Mouse (Mus musculus): ENCODE measurements at regions not wholly inside any gene's neighbourhood (a gene's known extent, or its start where the extent isn't known, plus 50 kb on each side); places are given as distances from the start of the nearest gene placed in this dataset.
A peak's percentile ranks its signal among the peaks of the same experiment; 100 is the strongest.

- Histone ChIP-seq H3K4me3 (ENCODE audit: low read depth, low read length) (no peak overlapping the region), H3K36me3 (ENCODE audit: control insufficient read depth, insufficient read depth, low read length) (no peaks in the 10 kb centered on the region), H3K4me2 (ENCODE audit: low read length) (no peak overlapping the region), H3K9me3 (replicated peaks; ENCODE audit: control insufficient read depth, low read length) (no peaks in the 10 kb centered on the region), H3K4me1 (ENCODE audit: control insufficient read depth, insufficient read depth, low read length) (no peaks in the 10 kb centered on the region), H3K27me3 (replicated peaks; ENCODE audit: control insufficient read depth, insufficient read depth, low read length) (no peaks in the 10 kb centered on the region), H3K27ac (ENCODE audit: low read depth, low read length) (no peak overlapping the region), H3K9ac (ENCODE audit: low read length) (no peak overlapping the region)
- 90% methylated on average over 1 of the region's 1 CpGs for WGBS
- no peak for ATAC-seq
- DNase-seq (ENCODE audit: low spot score) = no peak
Observed at GRCm38 (mm10) chr2:51262506-51262905, 113.6 kb upstream of the Rnd3 start.

- H3K4me1 ChIP-seq (ENCODE audit: control insufficient read depth, insufficient read depth, low read length) = no peaks in the 10 kb centered on the region
- ATAC-seq (peak; percentile 58; the same call in 1 of the 2 replicates), DNase-seq (ENCODE audit: low spot score) (peak; percentile 48)
- WGBS = 51% methylated on average over 6 of the region's 6 CpGs
- no peak overlapping the region for H3K4me3 ChIP-seq (ENCODE audit: low read depth, low read length)
- no peak overlapping the region for H3K4me2 ChIP-seq (ENCODE audit: low read length)
- no peaks in the 10 kb centered on the region for H3K27me3 ChIP-seq (replicated peaks; ENCODE audit: control insufficient read depth, insufficient read depth, low read length)
- H3K9me3 ChIP-seq (replicated peaks; ENCODE audit: control insufficient read depth, low read length) = no peaks in the 10 kb centered on the region
- H3K27ac ChIP-seq (ENCODE audit: low read depth, low read length) = no peak overlapping the region
- no peak overlapping the region for H3K9ac ChIP-seq (ENCODE audit: low read length)
- H3K36me3 ChIP-seq (ENCODE audit: control insufficient read depth, insufficient read depth, low read length) = no peaks in the 10 kb centered on the region
Observed at GRCm38 (mm10) chr2:51250798-51251197, 101.9 kb upstream of the Rnd3 start.

GRCm38 (mm10) chr2:51241573-51241972 is 92.7 kb upstream of the Rnd3 start:
- H3K27me3 ChIP-seq (replicated peaks; ENCODE audit: control insufficient read depth, insufficient read depth, low read length) = no peaks in the 10 kb centered on the region
- DNase-seq (ENCODE audit: low spot score) = peak; percentile 33
- H3K27ac ChIP-seq (ENCODE audit: low read depth, low read length) = no peak overlapping the region
- no peaks in the 10 kb centered on the region for H3K36me3 ChIP-seq (ENCODE audit: control insufficient read depth, insufficient read depth, low read length)
- ATAC-seq = no peak
- H3K9me3 ChIP-seq (replicated peaks; ENCODE audit: control insufficient read depth, low read length) = no peaks in the 10 kb centered on the region
- peaks cover 6% of the 10 kb centered on the region; the same call in 1 of the 2 replicates for H3K4me1 ChIP-seq (ENCODE audit: control insufficient read depth, insufficient read depth, low read length)
- H3K9ac ChIP-seq (ENCODE audit: low read length) = no peak overlapping the region
- no peak overlapping the region for H3K4me3 ChIP-seq (ENCODE audit: low read depth, low read length)
- WGBS = 29% methylated on average over 5 of the region's 5 CpGs
- H3K4me2 ChIP-seq (ENCODE audit: low read length) = no peak overlapping the region

DNA sequence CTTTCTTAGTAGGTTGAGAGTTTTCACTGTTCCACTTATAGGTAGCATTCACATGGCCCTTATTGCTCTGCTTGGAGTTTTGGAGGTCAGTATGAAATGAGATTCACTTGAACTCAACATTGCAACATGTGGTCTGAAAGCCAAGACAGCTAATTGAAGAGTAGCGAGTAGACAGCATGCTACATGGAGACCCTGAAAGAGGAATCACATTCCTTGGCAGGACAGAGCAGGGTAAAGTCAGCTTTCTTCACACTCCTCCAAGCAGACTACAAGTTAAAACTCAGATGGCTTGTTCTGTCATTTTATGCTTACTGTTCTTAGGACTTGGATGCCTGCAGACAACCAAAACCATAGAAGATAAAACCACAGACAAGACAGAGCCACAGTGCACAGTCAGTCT is 91.1 kb upstream of the Rnd3 start:
- DNase-seq (ENCODE audit: low spot score) (no peak), ATAC-seq (no peak)
- Histone ChIP-seq H3K4me3 (ENCODE audit: low read depth, low read length) (no peak overlapping the region), H3K27ac (ENCODE audit: low read depth, low read length) (no peak overlapping the region), H3K36me3 (ENCODE audit: control insufficient read depth, insufficient read depth, low read length) (no peaks in the 10 kb centered on the region), H3K9ac (ENCODE audit: low read length) (no peak overlapping the region), H3K4me2 (ENCODE audit: low read length) (no peak overlapping the region), H3K27me3 (replicated peaks; ENCODE audit: control insufficient read depth, insufficient read depth, low read length) (no peaks in the 10 kb centered on the region), H3K9me3 (replicated peaks; ENCODE audit: control insufficient read depth, low read length) (no peaks in the 10 kb centered on the region), H3K4me1 (ENCODE audit: control insufficient read depth, insufficient read depth, low read length) (peaks cover 6% of the 10 kb centered on the region; the same call in 1 of the 2 replicates)
- 90% methylated on average over 1 of the region's 1 CpGs for WGBS

GRCm38 (mm10) chr2:51238992-51239391 is 90.1 kb upstream of the Rnd3 start:
- Histone ChIP-seq H3K4me3 (ENCODE audit: low read depth, low read length) (no peak overlapping the region), H3K4me1 (ENCODE audit: control insufficient read depth, insufficient read depth, low read length) (peaks cover 6% of the 10 kb centered on the region; the same call in 1 of the 2 replicates), H3K36me3 (ENCODE audit: control insufficient read depth, insufficient read depth, low read length) (no peaks in the 10 kb centered on the region), H3K9me3 (replicated peaks; ENCODE audit: control insufficient read depth, low read length) (no peaks in the 10 kb centered on the region), H3K27ac (ENCODE audit: low read depth, low read length) (no peak overlapping the region), H3K27me3 (replicated peaks; ENCODE audit: control insufficient read depth, insufficient read depth, low read length) (no peaks in the 10 kb centered on the region), H3K4me2 (ENCODE audit: low read length) (no peak overlapping the region), H3K9ac (ENCODE audit: low read length) (no peak overlapping the region)
- 71% methylated on average over 4 of the region's 4 CpGs for WGBS
- DNase-seq (ENCODE audit: low spot score) (no peak), ATAC-seq (no peak)

- H3K9me3 ChIP-seq (replicated peaks; ENCODE audit: control insufficient read depth, low read length) = no peaks in the 10 kb centered on the region
- H3K27ac ChIP-seq (ENCODE audit: low read depth, low read length) = no peak overlapping the region
- WGBS = 14% methylated on average over 16 of the region's 16 CpGs
- H3K9ac ChIP-seq (ENCODE audit: low read length) = no peak overlapping the region
- no peaks in the 10 kb centered on the region for H3K27me3 ChIP-seq (replicated peaks; ENCODE audit: control insufficient read depth, insufficient read depth, low read length)
- DNase-seq (ENCODE audit: low spot score) (peak; percentile 50), ATAC-seq (0 out of 2 replicates have a peak, but pooled peaks have one; percentile 18)
- H3K4me3 ChIP-seq (ENCODE audit: low read depth, low read length) = no peak overlapping the region
- H3K4me1 ChIP-seq (ENCODE audit: control insufficient read depth, insufficient read depth, low read length) = peaks cover 6% of the 10 kb centered on the region; the same call in 1 of the 2 replicates
- H3K4me2 ChIP-seq (ENCODE audit: low read length) = peak overlapping the region; percentile 16; the same call in 1 of the 2 replicates
- H3K36me3 ChIP-seq (ENCODE audit: control insufficient read depth, insufficient read depth, low read length) = no peaks in the 10 kb centered on the region
Observed at GRCm38 (mm10) chr2:51238131-51238931, 89.4 kb upstream of the Rnd3 start.

DNA sequence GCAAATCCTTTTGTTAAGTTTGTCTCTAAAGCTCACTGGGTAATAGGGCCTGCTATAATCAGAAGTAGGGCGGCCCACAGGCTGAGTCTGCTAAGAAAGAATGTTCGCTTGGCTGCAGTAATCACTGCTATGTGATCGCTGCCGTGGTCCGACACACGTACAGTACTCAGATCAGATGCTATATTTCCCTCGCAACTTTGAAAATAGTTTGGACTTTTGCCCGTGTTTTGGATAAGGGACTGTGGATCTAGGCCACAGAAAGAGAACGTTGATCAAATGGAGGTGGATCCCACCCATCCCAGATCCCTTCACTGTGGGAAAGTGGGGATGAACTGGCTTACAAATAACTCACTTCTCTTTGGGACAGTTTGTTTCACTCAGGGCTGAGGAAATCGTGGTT is 88.5 kb upstream of the Rnd3 start:
- H3K36me3 ChIP-seq (ENCODE audit: control insufficient read depth, insufficient read depth, low read length) = no peaks in the 10 kb centered on the region
- DNase-seq (ENCODE audit: low spot score) (no peak), ATAC-seq (no peak)
- no peaks in the 10 kb centered on the region for H3K9me3 ChIP-seq (replicated peaks; ENCODE audit: control insufficient read depth, low read length)
- no peak overlapping the region for H3K9ac ChIP-seq (ENCODE audit: low read length)
- no peak overlapping the region for H3K4me3 ChIP-seq (ENCODE audit: low read depth, low read length)
- H3K4me1 ChIP-seq (ENCODE audit: control insufficient read depth, insufficient read depth, low read length) = peaks cover 6% of the 10 kb centered on the region; the same call in 1 of the 2 replicates
- no peak overlapping the region for H3K27ac ChIP-seq (ENCODE audit: low read depth, low read length)
- WGBS = 82% methylated on average over 10 of the region's 10 CpGs
- H3K27me3 ChIP-seq (replicated peaks; ENCODE audit: control insufficient read depth, insufficient read depth, low read length) = no peaks in the 10 kb centered on the region
- no peak overlapping the region for H3K4me2 ChIP-seq (ENCODE audit: low read length)

GRCm38 (mm10) chr2:51236852-51237251 is 87.9 kb upstream of the Rnd3 start:
- 80% methylated on average over 3 of the region's 3 CpGs for whole genome bisulfite sequencing
- no peak for DNase-seq (ENCODE audit: low spot score)
- Histone ChIP-seq H3K4me2 (ENCODE audit: low read length) (no peak overlapping the region), H3K9me3 (replicated peaks; ENCODE audit: control insufficient read depth, low read length) (no peaks in the 10 kb centered on the region), H3K27ac (ENCODE audit: low read depth, low read length) (no peak overlapping the region), H3K4me1 (ENCODE audit: control insufficient read depth, insufficient read depth, low read length) (peaks cover 6% of the 10 kb centered on the region; the same call in 1 of the 2 replicates), H3K4me3 (ENCODE audit: low read depth, low read length) (no peak overlapping the region), H3K36me3 (ENCODE audit: control insufficient read depth, insufficient read depth, low read length) (no peaks in the 10 kb centered on the region), H3K9ac (ENCODE audit: low read length) (no peak overlapping the region), H3K27me3 (replicated peaks; ENCODE audit: control insufficient read depth, insufficient read depth, low read length) (no peaks in the 10 kb centered on the region)
- ATAC-seq = no peak

- no peak for ATAC-seq
- Histone ChIP-seq H3K4me1 (ENCODE audit: control insufficient read depth, insufficient read depth, low read length) (peaks cover 4% of the 10 kb centered on the region; the same call in 1 of the 2 replicates), H3K27ac (ENCODE audit: low read depth, low read length) (no peak overlapping the region), H3K4me3 (ENCODE audit: low read depth, low read length) (no peak overlapping the region), H3K4me2 (ENCODE audit: low read length) (no peak overlapping the region), H3K27me3 (replicated peaks; ENCODE audit: control insufficient read depth, insufficient read depth, low read length) (no peaks in the 10 kb centered on the region), H3K36me3 (ENCODE audit: control insufficient read depth, insufficient read depth, low read length) (no peaks in the 10 kb centered on the region), H3K9ac (ENCODE audit: low read length) (no peak overlapping the region), H3K9me3 (replicated peaks; ENCODE audit: control insufficient read depth, low read length) (no peaks in the 10 kb centered on the region)
- 78% methylated on average over 5 of the region's 5 CpGs for WGBS
- no peak for DNase-seq (ENCODE audit: low spot score)
Observed at GRCm38 (mm10) chr2:51234427-51234826, 85.5 kb upstream of the Rnd3 start.

All from forebrain, embryonic 14.5 days (tissue).